Comparison of ENCODE assay signal across 11 mouse cellular contexts in genomic region chr12:108371429-108371765, GRCm38 (mm10). TPM values are rescaled to one million over a fixed set of nuclear protein-coding genes. Genes with fewer than 3 reads are reported as not detected.
DNase-seq lines count a peak whose midpoint lies in the region; ATAC-seq and TF ChIP-seq lines count a peak whose summit lies in the region.
"Had no signal": no experiment of that assay in that cellular context is flagged by ENCODE, and none has a peak within 500 bp of the region (broad histone marks: within the 10 kb centered on the region; RNA-seq: fewer than 3 reads in every experiment).

No protein-coding gene starts in this region.

- peak overlapping the region; percentile 34 to 42 for H3K4me3 ChIP-seq in heart, embryonic 14.5 days (ENCODE audit: control insufficient read depth in 1 of 2, insufficient read depth in 1 of 2, low read depth in 1 of 2, low read length in 2 of 2)
- H3K4me3 ChIP-seq in brown adipose tissue, adult 24 weeks (ENCODE audit: insufficient read depth, low read depth, low read length) = peak overlapping the region; percentile 57
- peak overlapping the region; percentile 20 for H3K4me3 ChIP-seq in intestine, embryonic 16.5 days (ENCODE audit: low read length)
- peak overlapping the region; percentile 27 for H3K4me3 ChIP-seq in lung, postnatal 0 days (ENCODE audit: low read depth, low read length)
- H3K4me3 ChIP-seq: limb, embryonic 13.5 days; midbrain, embryonic 12.5 days had no signal

- 48% methylated on average over 6 of the region's 6 CpGs for WGBS in heart, embryonic 14.5 days
- 63% methylated on average over 6 of the region's 6 CpGs for WGBS in intestine, embryonic 16.5 days
- 52% methylated on average over 6 of the region's 6 CpGs for WGBS in lung, postnatal 0 days

- H3K27me3 ChIP-seq in heart, embryonic 14.5 days (ENCODE audit: control insufficient read depth, insufficient read depth, low read length) = no peaks in the 10 kb centered on the region
- no peaks in the 10 kb centered on the region for H3K27me3 ChIP-seq in intestine, embryonic 16.5 days (replicated peaks; ENCODE audit: control insufficient read depth, insufficient read depth, low read length)
- H3K27me3 ChIP-seq in lung, postnatal 0 days (replicated peaks; ENCODE audit: insufficient read depth, low read length) = no peaks in the 10 kb centered on the region
- H3K27me3 ChIP-seq: limb, embryonic 13.5 days; midbrain, embryonic 12.5 days had no signal

- ATAC-seq in heart, embryonic 14.5 days (ENCODE audit: insufficient number of reproducible peaks, insufficient read depth, low FRiP score, low read depth) = no peak
- no peak for ATAC-seq in intestine, embryonic 16.5 days
- ATAC-seq in lung, postnatal 0 days = peak; percentile 10
- ATAC-seq: activated CD4-positive, CD25-positive, alpha-beta regulatory T cell, adult 4 months had no signal

- peaks cover 38 to 59% of the 10 kb centered on the region in 2 experiments for H3K4me1 ChIP-seq in heart, embryonic 14.5 days (ENCODE audit: control insufficient read depth in 2 of 2, insufficient read depth in 2 of 2, low read length in 2 of 2)
- H3K4me1 ChIP-seq in brown adipose tissue, adult 24 weeks (ENCODE audit: control insufficient read depth, insufficient read depth, insufficient read length, low read length) = peaks cover 22% of the 10 kb centered on the region
- H3K4me1 ChIP-seq in intestine, embryonic 16.5 days (ENCODE audit: control insufficient read depth, insufficient read depth, low read length) = peaks cover 30% of the 10 kb centered on the region
- peaks cover 5% of the 10 kb centered on the region; the same call in 1 of the 2 replicates for H3K4me1 ChIP-seq in lung, postnatal 0 days (ENCODE audit: insufficient read depth, low read depth, low read length)

- no peak for DNase-seq in heart, adult 8-10 months (ENCODE audit: low spot score)
- peak; percentile 32 for DNase-seq in lung, postnatal 0 days (ENCODE audit: low spot score)
- DNase-seq in right cerebral cortex, postnatal 4 days = no peak
- DNase-seq in adipocyte (ENCODE audit: low spot score) = no peak
- no peak for DNase-seq in thymus, postnatal 36 days

- no peak for TF ChIP-seq EP300 in lung, postnatal 0 days (IDR thresholded peaks at IDR 0.05)

- peak overlapping the region; percentile 67 for H3K4me2 ChIP-seq in heart, embryonic 14.5 days (ENCODE audit: low read length)
- H3K4me2 ChIP-seq in intestine, embryonic 16.5 days (ENCODE audit: low read depth, low read length) = peak overlapping the region; percentile 13; the same call in 1 of the 2 replicates
- peak overlapping the region; percentile 55 for H3K4me2 ChIP-seq in lung, postnatal 0 days (replicated peaks; ENCODE audit: low read depth, low read length)
- H3K4me2 ChIP-seq: limb, embryonic 13.5 days; midbrain, embryonic 12.5 days had no signal

- H3K9ac ChIP-seq in heart, embryonic 14.5 days (ENCODE audit: low read length) = peak overlapping the region; percentile 71
- peak overlapping the region; percentile 43; the same call in 1 of the 2 replicates for H3K9ac ChIP-seq in intestine, embryonic 16.5 days (ENCODE audit: low read depth, low read length)
- peak overlapping the region; percentile 48; the same call in 1 of the 2 replicates for H3K9ac ChIP-seq in lung, postnatal 0 days (replicated peaks; ENCODE audit: low read depth)
- H3K9ac ChIP-seq: limb, embryonic 13.5 days; midbrain, embryonic 12.5 days had no signal

- H3K27ac ChIP-seq in heart, embryonic 14.5 days (replicated peaks in 1 of 2; ENCODE audit: control insufficient read depth in 1 of 2, insufficient read depth in 1 of 2, low read depth in 2 of 2, low read length in 2 of 2) = peak overlapping the region; percentile 83 to 94
- H3K27ac ChIP-seq in brown adipose tissue, adult 24 weeks (replicated peaks; ENCODE audit: low read depth, low read length) = peak overlapping the region; percentile 94
- peak overlapping the region; percentile 73 for H3K27ac ChIP-seq in intestine, embryonic 16.5 days (ENCODE audit: low read length)
- H3K27ac ChIP-seq in lung, postnatal 0 days (ENCODE audit: low read length) = peak overlapping the region; percentile 88
- H3K27ac ChIP-seq: midbrain, embryonic 12.5 days had no signal

- no peaks in the 10 kb centered on the region for H3K9me3 ChIP-seq in heart, embryonic 14.5 days (ENCODE audit: control insufficient read depth, low read length)
- no peaks in the 10 kb centered on the region for H3K9me3 ChIP-seq in intestine, embryonic 16.5 days (ENCODE audit: control insufficient read depth, low read length)
- H3K9me3 ChIP-seq in lung, postnatal 0 days (ENCODE audit: low read length) = no peaks in the 10 kb centered on the region
- H3K9me3 ChIP-seq: limb, embryonic 13.5 days; midbrain, embryonic 12.5 days had no signal

- no peak for TF ChIP-seq CTCF in lung, postnatal 0 days (IDR thresholded peaks at IDR 0.05)

- no peaks in the 10 kb centered on the region for H3K36me3 ChIP-seq in heart, embryonic 14.5 days (ENCODE audit: control insufficient read depth, insufficient read depth, low read length)
- H3K36me3 ChIP-seq in intestine, embryonic 16.5 days (ENCODE audit: control insufficient read depth, insufficient read depth, low read length) = no peaks in the 10 kb centered on the region
- no peaks in the 10 kb centered on the region for H3K36me3 ChIP-seq in lung, postnatal 0 days (ENCODE audit: insufficient read depth, low read length)
- H3K36me3 ChIP-seq: limb, embryonic 13.5 days; midbrain, embryonic 12.5 days had no signal

RNA-seq across cellular contexts. Expression of gene Eml1, which starts 0.6 kb away (rescaled TPM):
- polyA plus RNA-seq in heart, embryonic 14.5 days (2014; fragmentation: Nextera tagmentation; extraction: Ambion mirVana) = 69.5 and 77.2 TPM in 2 replicates
- 10 to 100 TPM; 65.1 to 92.0 (median 80.7) TPM for total RNA-seq in heart, adult 8-10 months (2022)
- polyA plus RNA-seq in brown adipose tissue, adult 24 weeks (2012; ENCODE audit: insufficient read depth, insufficient read length, missing spikeins) = 4.2 and 5.1 TPM in 2 replicates
- 63.7 and 67.4 TPM in 2 replicates for polyA plus RNA-seq in intestine, embryonic 16.5 days (2015; fragmentation: Nextera tagmentation; extraction: Ambion mirVana)
- polyA plus RNA-seq in lung, postnatal 0 days (2015; fragmentation: Nextera tagmentation; extraction: Ambion mirVana) = 55.0 and 68.7 TPM in 2 replicates

RNA-seq across cellular contexts. Expression of gene Cyp46a1, which starts 37.2 kb away (rescaled TPM):
- 4.2 and 4.6 TPM in 2 replicates for polyA plus RNA-seq in heart, embryonic 14.5 days (2014; fragmentation: Nextera tagmentation; extraction: Ambion mirVana)
- total RNA-seq in heart, adult 8-10 months (2022) = under 1 TPM; 0.33 to 1.00 (median 0.66) TPM
- polyA plus RNA-seq in brown adipose tissue, adult 24 weeks (2012; ENCODE audit: insufficient read depth, insufficient read length, missing spikeins) = not detected in 2 replicates
- polyA plus RNA-seq in intestine, embryonic 16.5 days (2015; fragmentation: Nextera tagmentation; extraction: Ambion mirVana) = 3.8 and 4.6 TPM in 2 replicates
- polyA plus RNA-seq in lung, postnatal 0 days (2015; fragmentation: Nextera tagmentation; extraction: Ambion mirVana) = 1.0 and 1.3 TPM in 2 replicates
- polyA plus RNA-seq: activated CD4-positive, CD25-positive, alpha-beta regulatory T cell, adult 4 months had no signal

Comparison
In these comparisons a context has a peak if more than half of its experiments do, and no peak if none do; other contexts are left out.
1. H3K4me2 ChIP-seq: peak in every context shown above with its lines; median percentile 67 in heart, embryonic 14.5 days; 55 in lung, postnatal 0 days; 13 in intestine, embryonic 16.5 days.